Mouse (Mus musculus) kidney, embryonic 15.5 days (tissue): ENCODE measurements around the gene Efna5. TPM values are rescaled to one million over a fixed set of nuclear protein-coding genes. Genes with fewer than 3 reads are reported as not detected.

Experiments
- ATAC-seq: fragments of 200-750 bp; cut with Nextera tagmentation; replicated peaks from 2 replicates; pipeline ENCODE4 v1.8.0; 2017; ENCODE audit warnings: moderate TSS enrichment; ENCODE audit not compliant: low FRiP score
- H3K27ac ChIP-seq: fragments of 300-500 bp; sonication (generic); 2 replicates; pipeline ENCODE4 v1.5.1; 2015; ENCODE audit warnings: mild to moderate bottlenecking, inconsistent platforms
- H3K27me3 ChIP-seq: fragments of 300-500 bp; sonication (generic); 2 replicates; pipeline ENCODE4 v1.6.1; 2015; ENCODE audit warnings: inconsistent platforms
- H3K36me3 ChIP-seq: fragments of 300-500 bp; sonication (generic); 2 replicates; pipeline ENCODE4 v1.6.1; 2015; ENCODE audit warnings: inconsistent platforms
- H3K4me1 ChIP-seq: fragments of 300-500 bp; sonication (generic); 2 replicates; pipeline ENCODE4 v1.6.1; 2015; ENCODE audit warnings: inconsistent platforms
- H3K4me2 ChIP-seq: fragments of 300-500 bp; sonication (generic); 2 replicates; pipeline ENCODE4 v1.6.1; 2015; ENCODE audit warnings: moderate library complexity, mild to moderate bottlenecking, inconsistent platforms
- H3K4me3 ChIP-seq: fragments of 300-500 bp; sonication (generic); replicated peaks from 2 replicates; pipeline ENCODE4 v1.5.1; 2015; ENCODE audit warnings: mild to moderate bottlenecking, inconsistent platforms
- H3K9ac ChIP-seq: fragments of 300-500 bp; sonication (generic); 2 replicates; pipeline ENCODE4 v1.6.1; 2015; ENCODE audit warnings: mild to moderate bottlenecking, inconsistent platforms
- H3K9me3 ChIP-seq: fragments of 300-500 bp; sonication (generic); replicated peaks from 2 replicates; pipeline ENCODE4 v1.6.1; 2016; ENCODE audit warnings: inconsistent platforms
- WGBS: fragments of 180-500 bp; shearing (Covaris S2); methylation state at CpG from one replicate; pipeline ENCODE4 v1.1.7; 2015; ENCODE audit warnings: mixed read lengths; 5-methylcytosine and 5-hydroxymethylcytosine counted together
- polyA plus RNA-seq: library from polyadenylated mRNA; unstranded; fragments of >200 nt; fragmentation: Nextera tagmentation; extraction: Ambion mirVana; gene quantifications from 2 replicates; pipeline ENCODE4 v1.2.1, GENCODE M21; 2015

The Efna5 gene
- polyA plus RNA-seq, 1 experiment from 2014 or later = 33.7 TPM

DNA sequence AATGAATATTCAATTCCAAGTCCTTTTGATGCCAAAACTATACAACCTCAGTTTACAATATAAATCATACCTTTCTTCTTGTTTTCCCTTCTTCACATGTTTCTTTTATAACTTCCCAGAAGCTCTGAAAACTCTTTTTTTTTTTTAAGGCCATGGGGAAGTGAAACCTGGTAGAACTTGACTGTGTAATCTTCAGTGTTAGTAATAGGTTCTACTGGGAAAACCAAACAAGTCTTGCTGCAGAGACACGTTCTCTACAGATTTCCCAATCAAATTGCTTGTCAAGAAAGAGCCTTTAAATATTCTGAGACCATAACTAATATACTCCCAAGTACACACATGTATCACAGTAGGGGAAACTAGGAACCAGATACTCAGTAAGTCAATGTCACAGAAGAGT lies 253.6 kb downstream of the Efna5 start:
- no peaks in the 10 kb centered on the region for H3K36me3 ChIP-seq
- H3K4me1 ChIP-seq = peaks cover 7% of the 10 kb centered on the region
- no peaks in the 10 kb centered on the region for H3K9me3 ChIP-seq
- H3K4me3 ChIP-seq = no peak overlapping the region
- H3K4me2 ChIP-seq = no peak overlapping the region
- 80% methylated on average over 1 of the region's 1 CpGs for WGBS
- H3K27me3 ChIP-seq = no peaks in the 10 kb centered on the region
- no peak overlapping the region for H3K9ac ChIP-seq
- ATAC-seq = no peak
- no peak overlapping the region for H3K27ac ChIP-seq

DNA sequence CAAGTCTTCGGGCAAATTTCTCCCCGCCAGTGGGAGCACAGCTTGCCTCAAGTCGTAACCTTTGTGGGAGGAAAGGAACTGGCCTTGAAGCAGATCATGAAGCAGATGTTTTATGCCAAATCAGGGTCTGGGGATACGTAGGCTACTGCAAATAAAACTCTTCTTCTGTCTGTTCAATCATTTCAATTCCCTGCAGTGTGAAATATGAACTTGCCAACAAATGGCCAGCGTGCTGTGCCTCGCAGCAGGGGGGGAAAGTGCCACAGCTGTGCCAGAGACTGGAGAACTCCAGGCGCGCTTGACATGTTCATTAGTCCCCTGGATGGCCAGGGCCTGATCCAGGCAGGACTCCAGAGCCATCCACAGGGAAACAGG lies 255.5 kb downstream of the Efna5 start:
- Histone ChIP-seq H3K9me3 (no peaks in the 10 kb centered on the region), H3K4me3 (no peak overlapping the region), H3K4me2 (no peak overlapping the region), H3K4me1 (peaks cover 7% of the 10 kb centered on the region), H3K9ac (no peak overlapping the region), H3K27ac (no peak overlapping the region), H3K27me3 (no peaks in the 10 kb centered on the region), H3K36me3 (no peaks in the 10 kb centered on the region)
- 35% methylated on average over 8 of the region's 8 CpGs for whole genome bisulfite sequencing
- ATAC-seq = no peak

DNA sequence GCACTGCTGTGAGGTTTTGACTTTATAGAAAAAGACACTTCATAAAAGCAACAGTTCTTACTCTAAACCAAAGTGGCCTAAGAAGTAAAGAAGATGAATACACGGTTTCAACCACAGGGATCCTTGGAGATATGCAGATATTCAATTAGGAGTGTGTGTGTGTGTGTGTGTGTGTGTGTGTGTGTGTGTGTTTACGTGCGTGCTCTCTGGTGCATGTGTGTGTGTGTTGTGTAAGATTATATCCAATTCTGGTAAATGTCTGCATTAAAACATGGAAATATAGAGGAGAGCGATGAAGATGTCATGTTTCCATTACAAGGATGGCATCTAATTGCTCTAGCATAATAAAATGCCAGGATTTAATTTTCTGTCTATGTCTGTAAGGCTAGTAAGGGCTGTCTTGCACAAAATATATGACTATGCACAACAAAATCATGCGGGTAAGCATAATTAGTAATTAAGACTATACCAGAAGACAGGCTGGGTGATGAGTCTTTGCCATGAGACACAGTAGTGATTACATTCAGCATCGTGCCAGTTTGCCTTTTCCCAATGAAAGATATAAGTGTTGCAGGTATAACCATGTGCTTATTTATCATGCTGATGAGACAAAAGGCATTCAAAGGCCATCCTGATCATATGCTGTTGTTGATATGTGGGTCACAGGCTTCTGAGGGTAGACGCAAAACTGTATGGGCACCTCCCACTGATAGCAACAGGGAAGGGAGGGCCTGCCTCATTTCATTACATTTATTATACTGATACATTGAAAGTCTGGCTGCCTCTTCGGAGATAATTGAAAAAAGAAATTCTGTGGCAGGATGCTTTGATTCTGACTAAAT lies 256.1 kb downstream of the Efna5 start:
- Histone ChIP-seq H3K4me2 (no peak overlapping the region), H3K27ac (no peak overlapping the region), H3K9ac (no peak overlapping the region), H3K27me3 (no peaks in the 10 kb centered on the region), H3K9me3 (no peaks in the 10 kb centered on the region), H3K36me3 (no peaks in the 10 kb centered on the region), H3K4me3 (no peak overlapping the region), H3K4me1 (peaks cover 7% of the 10 kb centered on the region)
- 75% methylated on average over 8 of the region's 8 CpGs for WGBS
- no peak for ATAC-seq

DNA sequence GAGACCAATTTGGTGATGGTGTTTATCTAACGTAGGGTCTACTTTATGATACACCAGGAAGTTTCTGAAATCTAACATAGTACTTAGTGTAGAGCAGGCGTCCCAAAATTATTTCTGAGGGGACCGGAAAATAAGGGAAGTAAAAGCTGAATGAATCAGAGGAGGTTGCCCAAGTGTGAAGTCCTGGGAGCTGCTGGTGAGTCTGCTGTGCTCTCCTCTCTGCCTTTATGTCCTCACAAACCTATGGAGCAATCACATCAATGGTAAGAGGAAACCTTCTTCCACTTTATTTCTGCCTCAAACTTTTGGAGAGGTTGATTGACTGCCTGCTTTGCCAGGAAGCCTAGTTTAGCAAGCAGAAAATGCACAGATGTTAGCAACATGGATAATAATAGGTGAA lies 257.9 kb downstream of the Efna5 start:
- Histone ChIP-seq H3K36me3 (no peaks in the 10 kb centered on the region), H3K9me3 (no peaks in the 10 kb centered on the region), H3K9ac (no peak overlapping the region), H3K4me2 (no peak overlapping the region), H3K4me1 (peaks cover 7% of the 10 kb centered on the region), H3K27ac (no peak overlapping the region), H3K4me3 (no peak overlapping the region), H3K27me3 (no peaks in the 10 kb centered on the region)
- no peak for ATAC-seq
- 80% methylated on average over 3 of the region's 3 CpGs for WGBS

DNA sequence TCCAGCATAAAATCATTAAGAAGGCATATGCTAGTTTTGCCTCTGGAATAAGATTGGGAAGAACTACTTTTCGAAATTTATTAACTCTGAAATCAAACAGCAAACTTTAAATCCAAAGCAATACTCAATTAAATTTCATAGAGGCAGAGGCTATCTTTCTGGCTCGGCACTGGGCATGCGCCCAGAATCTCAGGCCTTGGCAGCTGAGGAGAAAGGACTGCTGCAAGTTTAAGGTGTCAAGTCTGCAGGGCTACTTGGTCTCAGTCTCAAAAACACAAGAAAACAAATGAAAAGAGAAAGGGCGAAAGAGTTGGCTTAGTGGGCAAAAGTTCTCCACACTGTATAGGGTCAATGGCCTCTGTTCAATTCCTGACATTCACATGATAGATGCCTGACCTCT lies 258.6 kb downstream of the Efna5 start:
- no peak overlapping the region for H3K27ac ChIP-seq

DNA sequence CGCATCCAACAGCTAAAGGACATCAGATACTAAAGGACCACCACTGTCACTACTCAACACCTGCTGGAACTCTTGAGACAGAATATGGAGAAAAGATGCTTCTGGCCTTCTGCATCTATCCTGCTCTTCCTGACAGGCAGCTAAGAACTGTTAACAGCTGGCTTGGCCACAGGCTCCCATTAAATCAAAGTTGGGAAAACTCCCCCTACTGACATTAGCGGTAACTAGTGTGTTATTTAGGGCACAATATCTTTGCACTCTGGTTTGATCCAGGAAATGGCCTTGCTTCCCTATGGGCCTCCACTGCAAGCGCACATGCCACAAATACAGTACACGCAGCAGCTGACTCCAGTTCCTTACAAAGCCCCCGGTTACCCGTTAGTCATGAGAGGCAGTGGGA lies 266.0 kb downstream of the Efna5 start:
- Histone ChIP-seq H3K27me3 (no peaks in the 10 kb centered on the region), H3K27ac (no peak overlapping the region), H3K4me2 (no peak overlapping the region), H3K36me3 (no peaks in the 10 kb centered on the region), H3K4me1 (peaks cover 13% of the 10 kb centered on the region), H3K9me3 (no peaks in the 10 kb centered on the region), H3K9ac (no peak overlapping the region), H3K4me3 (no peak overlapping the region)
- WGBS = 52% methylated on average over 6 of the region's 6 CpGs
- no peak for ATAC-seq

More for the DNA sequence above, 258.6 kb downstream of the Efna5 start:
- H3K27me3 ChIP-seq = no peaks in the 10 kb centered on the region
- H3K4me2 ChIP-seq = no peak overlapping the region
- H3K4me3 ChIP-seq = no peak overlapping the region
- 93% methylated on average over 4 of the region's 4 CpGs for WGBS
- no peak for ATAC-seq
- no peaks in the 10 kb centered on the region for H3K9me3 ChIP-seq
- peaks cover 7% of the 10 kb centered on the region for H3K4me1 ChIP-seq
- H3K36me3 ChIP-seq = no peaks in the 10 kb centered on the region
- H3K9ac ChIP-seq = no peak overlapping the region

DNA sequence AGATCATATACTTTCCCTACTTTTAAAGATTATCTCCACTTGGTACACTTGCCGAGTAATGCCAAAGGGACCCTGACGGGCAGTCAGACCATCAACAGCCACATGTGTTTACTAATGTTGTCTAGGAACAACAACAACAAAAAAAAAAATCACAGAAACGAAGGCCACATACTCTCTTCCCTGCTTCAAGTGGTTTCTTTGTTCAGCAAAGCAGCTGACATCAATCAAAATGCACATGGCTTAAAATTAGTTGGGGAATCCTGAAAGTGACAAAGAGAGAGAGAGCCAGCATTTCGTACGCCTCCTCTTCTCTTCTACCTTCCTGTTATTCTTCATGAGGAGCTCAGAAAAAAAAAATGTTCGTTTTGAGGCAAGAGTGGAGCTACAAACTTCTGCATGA lies 266.4 kb downstream of the Efna5 start:
- Histone ChIP-seq H3K9me3 (no peaks in the 10 kb centered on the region), H3K4me3 (no peak overlapping the region), H3K4me1 (peaks cover 13% of the 10 kb centered on the region), H3K36me3 (no peaks in the 10 kb centered on the region), H3K9ac (no peak overlapping the region), H3K27me3 (no peaks in the 10 kb centered on the region), H3K4me2 (no peak overlapping the region), H3K27ac (no peak overlapping the region)
- 58% methylated on average over 6 of the region's 6 CpGs for WGBS
- ATAC-seq = no peak

DNA sequence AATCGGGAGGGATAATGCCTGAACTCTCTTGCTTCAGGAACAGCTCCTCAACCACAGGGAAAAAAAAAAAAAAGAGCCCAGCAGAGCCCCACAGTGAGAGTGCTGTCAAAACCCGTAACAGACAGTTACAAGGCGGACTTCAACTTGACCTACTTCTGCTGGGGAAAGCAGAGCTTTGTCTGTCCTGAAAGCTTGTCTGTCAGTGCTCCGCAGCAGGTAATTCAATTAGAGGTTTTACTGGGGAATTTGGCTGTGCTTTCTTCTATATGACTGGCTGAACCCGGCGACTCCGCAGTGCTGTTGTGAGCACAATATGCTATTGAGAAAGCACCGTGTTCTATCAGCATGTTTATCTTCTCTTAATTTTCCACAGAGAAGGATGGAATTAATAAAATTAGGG lies 266.9 kb downstream of the Efna5 start:
- no peaks in the 10 kb centered on the region for H3K9me3 ChIP-seq
- H3K27ac ChIP-seq = no peak overlapping the region
- no peak overlapping the region for H3K4me3 ChIP-seq
- H3K9ac ChIP-seq = no peak overlapping the region
- peaks cover 13% of the 10 kb centered on the region for H3K4me1 ChIP-seq
- no peaks in the 10 kb centered on the region for H3K36me3 ChIP-seq
- WGBS = 57% methylated on average over 8 of the region's 8 CpGs
- no peak overlapping the region for H3K4me2 ChIP-seq
- no peaks in the 10 kb centered on the region for H3K27me3 ChIP-seq
- ATAC-seq = no peak

DNA sequence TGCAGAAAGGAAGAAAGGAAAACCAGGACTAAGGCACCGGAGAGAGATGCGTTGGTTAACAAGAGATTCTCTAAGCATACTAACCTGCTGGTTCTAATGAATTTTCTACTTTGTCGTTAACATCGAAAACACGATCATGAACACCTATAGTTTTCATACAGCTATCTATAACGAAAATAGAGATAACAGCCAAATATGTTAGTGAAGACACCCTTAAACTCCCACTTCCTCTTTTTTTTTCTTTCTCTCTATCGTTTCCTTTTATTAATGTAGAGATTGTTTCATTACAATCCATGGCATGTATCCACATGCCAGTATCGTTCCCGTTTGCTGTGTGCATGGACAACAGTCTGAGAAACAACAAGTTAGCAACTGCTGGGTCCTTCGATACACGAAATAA lies 267.9 kb downstream of the Efna5 start:
- Histone ChIP-seq H3K27ac (no peak overlapping the region), H3K4me3 (no peak overlapping the region), H3K27me3 (no peaks in the 10 kb centered on the region), H3K4me1 (peaks cover 14% of the 10 kb centered on the region), H3K9me3 (no peaks in the 10 kb centered on the region), H3K9ac (no peak overlapping the region), H3K4me2 (no peak overlapping the region), H3K36me3 (no peaks in the 10 kb centered on the region)
- WGBS = 93% methylated on average over 11 of the region's 11 CpGs
- ATAC-seq = no peak

DNA sequence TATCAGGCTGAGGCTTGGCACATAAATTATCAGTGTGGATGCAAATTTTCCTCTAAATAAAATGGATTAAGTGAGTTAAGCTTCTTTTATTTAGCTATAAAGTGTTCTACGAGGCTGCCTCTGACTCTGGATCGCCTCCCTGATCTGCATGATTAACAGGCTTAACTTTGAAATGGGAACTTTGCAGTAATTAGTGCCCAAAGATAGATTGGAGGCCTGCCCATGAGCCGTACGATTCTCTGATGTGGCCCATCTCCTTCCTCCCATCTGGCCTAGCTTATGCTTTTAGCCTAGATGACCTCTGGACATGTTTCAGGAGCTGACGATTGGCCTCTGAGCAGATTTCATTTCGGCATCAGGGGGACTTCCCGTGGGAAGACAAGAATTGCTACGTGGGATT lies 273.0 kb downstream of the Efna5 start:
- H3K4me2 ChIP-seq = no peak overlapping the region
- WGBS = 43% methylated on average over 8 of the region's 8 CpGs
- H3K9me3 ChIP-seq = no peaks in the 10 kb centered on the region
- no peak overlapping the region for H3K9ac ChIP-seq
- H3K4me1 ChIP-seq = peaks cover 5% of the 10 kb centered on the region; the same call in 1 of the 2 replicates
- no peaks in the 10 kb centered on the region for H3K27me3 ChIP-seq
- ATAC-seq = 0 out of 2 replicates have a peak, but pooled peaks have one; percentile 46
- H3K27ac ChIP-seq = no peak overlapping the region
- H3K36me3 ChIP-seq = no peaks in the 10 kb centered on the region
- H3K4me3 ChIP-seq = no peak overlapping the region

DNA sequence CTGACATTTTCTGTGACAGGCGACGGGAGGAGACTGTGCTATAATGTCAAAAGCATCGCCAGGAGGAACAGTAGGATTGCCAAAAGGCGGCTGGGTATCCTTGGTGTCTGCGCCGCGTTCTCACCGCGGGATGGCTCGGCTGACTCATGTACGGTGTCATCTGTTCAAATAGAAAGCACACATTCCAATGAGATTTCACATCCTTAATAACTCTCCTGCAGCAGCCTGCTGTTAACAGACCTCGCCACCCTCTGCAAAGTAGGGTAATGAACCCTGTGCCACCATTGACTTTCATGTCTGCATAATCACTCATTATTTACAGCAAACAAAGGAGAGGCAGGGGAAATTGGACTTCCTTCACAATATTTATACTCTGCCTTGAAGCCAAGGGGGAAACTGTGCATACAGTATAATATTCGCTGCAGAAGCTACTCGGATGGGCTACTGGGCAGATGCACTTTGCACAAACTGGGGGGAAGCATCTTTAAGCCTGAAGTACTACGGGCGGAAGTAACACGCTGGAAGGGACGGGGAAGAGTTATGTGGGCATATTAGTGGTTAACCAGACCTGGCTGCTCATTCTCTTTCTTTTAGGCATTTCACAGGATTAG lies 273.7 kb downstream of the Efna5 start:
- Histone ChIP-seq H3K36me3 (no peaks in the 10 kb centered on the region), H3K27ac (no peak overlapping the region), H3K4me2 (no peak overlapping the region), H3K4me3 (no peak overlapping the region), H3K4me1 (peaks cover 5% of the 10 kb centered on the region; the same call in 1 of the 2 replicates), H3K9ac (no peak overlapping the region), H3K27me3 (no peaks in the 10 kb centered on the region), H3K9me3 (no peaks in the 10 kb centered on the region)
- 87% methylated on average over 18 of the region's 18 CpGs for WGBS
- ATAC-seq = no peak

DNA sequence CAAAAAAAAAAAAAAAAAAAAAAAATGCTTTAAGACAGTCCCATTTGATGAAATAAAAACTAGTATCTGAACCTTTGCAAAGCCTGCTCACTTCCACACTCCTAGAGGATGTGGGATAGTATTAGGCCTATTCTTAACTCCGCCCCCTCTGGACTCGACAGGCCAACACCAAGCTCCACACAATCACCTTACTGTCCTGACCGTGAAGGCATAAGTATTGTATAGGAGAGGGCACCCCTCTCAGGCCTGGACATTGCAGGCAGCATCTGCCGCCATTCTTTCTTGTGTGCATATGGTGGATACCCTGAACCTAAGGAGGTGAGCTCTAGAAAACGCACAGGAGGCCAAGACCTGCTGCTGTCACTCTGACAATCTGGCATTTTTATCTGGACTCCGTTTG lies 274.4 kb downstream of the Efna5 start:
- ATAC-seq = no peak
- Histone ChIP-seq H3K4me3 (no peak overlapping the region), H3K36me3 (0 out of 2 replicates have a peak, but pooled peaks cover 6% of the 10 kb centered on the region), H3K27ac (no peak overlapping the region), H3K4me1 (peaks cover 5% of the 10 kb centered on the region; the same call in 1 of the 2 replicates), H3K9ac (no peak overlapping the region), H3K4me2 (no peak overlapping the region), H3K27me3 (no peaks in the 10 kb centered on the region), H3K9me3 (no peaks in the 10 kb centered on the region)
- WGBS = 87% methylated on average over 6 of the region's 6 CpGs
